Mouse (Mus musculus) kidney, postnatal 10 days (tissue): ENCODE results near the gene Apoh.

ENCODE experiments used
- DNase-seq: peaks from one replicate; pipeline ENCODE4 v3.0.0; 2021; ENCODE audit warnings: mixed read lengths

The Apoh gene

DNA sequence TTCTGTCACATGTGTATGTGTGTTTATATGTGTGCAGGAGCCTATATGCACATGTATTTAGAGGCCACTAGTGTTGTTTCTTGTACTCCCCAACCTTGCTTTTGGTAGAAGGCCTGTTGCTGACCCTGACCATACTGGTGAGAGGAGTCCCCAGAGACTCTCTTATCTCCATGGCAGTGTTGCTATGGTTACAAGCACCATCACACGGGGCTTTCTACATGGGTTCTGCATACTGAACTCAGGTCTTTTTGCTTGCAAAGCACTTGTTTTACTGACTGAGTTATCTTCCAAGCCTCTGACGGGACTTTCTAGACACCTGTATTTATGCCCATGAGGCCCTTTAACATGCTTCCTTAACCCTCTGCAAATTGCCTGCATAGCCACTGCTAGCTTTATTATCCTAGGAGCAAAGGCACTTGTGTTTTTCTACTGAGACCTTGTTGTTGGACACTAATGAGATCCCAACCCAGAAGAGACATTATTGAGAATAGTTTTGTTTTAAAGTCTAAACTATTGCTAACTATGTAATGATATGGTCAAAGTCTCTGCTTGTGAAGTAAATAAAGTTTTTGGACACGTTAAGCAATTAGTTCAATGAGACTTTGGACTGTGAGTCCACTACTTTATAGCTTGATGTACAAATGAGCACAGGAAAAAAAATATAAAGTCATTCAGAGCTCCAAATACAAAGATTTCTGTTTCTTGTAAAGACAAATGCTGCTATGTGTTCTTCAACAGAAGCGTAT is 41.9 kb downstream of the Apoh start:
- no peak for DNase-seq

DNA sequence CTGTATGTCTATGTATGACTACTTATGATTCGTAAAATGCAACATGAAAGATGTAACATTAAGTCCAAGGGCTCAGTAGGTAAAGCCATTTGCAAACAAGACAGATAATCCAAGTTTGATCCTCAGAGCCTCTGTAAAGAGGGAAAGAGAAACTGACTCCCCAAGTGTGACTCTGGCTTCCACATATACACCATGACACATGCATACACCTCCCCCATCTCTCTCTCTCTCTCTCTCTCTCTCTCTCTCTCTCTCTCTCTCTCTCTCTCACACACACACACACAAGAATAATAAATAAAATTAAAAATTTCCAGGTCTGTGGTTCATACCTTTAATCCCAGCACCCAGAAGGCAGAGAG is 42.5 kb downstream of the Apoh start:
- DNase-seq = no peak

DNA sequence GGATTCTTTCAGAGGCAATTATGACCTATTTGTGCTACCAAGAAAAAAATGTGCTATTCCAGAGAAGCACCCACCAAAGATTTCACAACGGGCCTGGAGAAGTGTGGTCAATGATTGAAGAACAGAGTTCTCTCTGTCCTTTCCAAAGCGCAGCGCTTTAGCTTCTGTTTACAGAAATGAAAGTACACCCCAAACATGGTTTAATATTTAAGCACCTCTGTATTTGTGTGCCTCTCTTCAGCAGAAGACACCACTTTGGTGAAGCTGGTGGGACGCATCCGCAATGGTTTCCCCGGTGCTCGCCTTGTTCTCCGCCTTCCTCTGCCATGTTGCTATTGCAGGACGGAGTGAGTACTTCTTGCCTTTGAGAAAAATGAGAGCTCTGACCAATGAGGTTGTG is 51.9 kb downstream of the Apoh start:
- no peak for DNase-seq

DNA sequence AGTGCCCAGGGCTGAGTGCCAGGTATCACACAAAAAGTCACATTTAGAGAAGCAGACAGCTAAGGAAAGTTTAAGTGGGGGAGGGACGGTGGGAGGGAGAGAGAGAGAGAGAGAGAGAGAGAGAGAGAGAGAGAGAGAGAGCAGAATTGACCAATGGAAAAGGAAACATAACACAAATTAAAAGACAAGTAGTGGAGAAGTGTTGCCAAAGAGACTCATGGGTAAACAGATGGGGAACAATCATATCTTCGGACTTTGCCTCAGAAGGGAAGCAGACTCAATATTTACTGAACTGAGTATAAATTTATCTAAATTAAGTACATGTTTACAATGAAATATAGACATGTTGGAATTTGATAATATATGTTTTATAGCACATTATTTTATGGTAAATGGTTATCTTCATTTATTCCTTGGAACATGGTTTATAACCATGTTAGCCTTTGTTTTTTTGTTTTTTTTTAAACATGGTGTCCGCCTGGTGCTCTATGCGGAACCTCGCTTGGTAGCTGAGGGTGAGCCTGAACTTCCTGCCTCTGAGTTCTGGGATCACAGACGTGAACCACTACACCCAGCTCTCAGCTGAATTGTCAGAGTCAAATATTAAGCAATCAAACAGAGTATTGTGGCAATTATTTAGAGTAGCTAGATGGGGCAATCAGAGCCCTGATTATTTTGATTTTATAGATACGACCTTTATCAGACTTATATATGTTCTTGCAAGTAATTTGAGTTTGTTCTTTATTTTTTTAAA is 53.1 kb downstream of the Apoh start:
- DNase-seq = no peak

DNA sequence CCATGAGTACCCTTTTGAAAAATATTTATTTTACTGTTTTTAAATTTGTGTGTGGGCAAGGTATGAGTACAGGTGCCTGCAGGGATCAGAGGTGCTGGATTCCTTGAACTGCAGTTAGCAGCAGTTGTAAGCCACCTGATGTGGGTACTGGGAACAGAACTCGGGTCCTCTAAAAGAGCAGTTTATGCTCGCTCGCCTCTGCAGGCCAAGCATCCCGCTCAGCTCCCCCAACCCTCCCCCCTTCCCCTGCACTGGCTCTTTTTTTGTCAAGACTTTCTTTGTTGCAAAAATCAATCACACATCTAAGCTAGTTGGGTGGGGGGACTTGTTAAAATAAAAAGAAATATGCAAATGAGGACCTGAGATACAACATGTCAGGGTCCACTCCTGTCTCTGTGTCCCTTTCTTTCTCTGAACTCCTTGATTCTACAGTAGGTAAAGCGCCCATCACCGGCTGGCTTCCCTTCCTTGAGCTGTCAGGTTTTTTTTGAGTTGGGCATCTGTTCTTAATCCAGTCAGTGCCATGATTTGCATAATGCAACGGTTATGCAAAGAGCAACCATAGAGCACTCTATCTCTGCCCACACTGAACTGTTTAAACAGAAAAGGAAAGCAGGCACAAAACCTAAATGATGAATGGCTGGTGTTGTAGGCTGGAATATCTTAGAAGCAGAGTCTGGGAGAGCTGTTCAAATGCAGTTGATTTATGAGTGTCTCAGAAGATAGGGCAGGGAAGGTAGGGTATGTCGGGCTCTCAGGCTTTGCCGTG is 66.9 kb downstream of the Apoh start:
- DNase-seq = no peak

DNA sequence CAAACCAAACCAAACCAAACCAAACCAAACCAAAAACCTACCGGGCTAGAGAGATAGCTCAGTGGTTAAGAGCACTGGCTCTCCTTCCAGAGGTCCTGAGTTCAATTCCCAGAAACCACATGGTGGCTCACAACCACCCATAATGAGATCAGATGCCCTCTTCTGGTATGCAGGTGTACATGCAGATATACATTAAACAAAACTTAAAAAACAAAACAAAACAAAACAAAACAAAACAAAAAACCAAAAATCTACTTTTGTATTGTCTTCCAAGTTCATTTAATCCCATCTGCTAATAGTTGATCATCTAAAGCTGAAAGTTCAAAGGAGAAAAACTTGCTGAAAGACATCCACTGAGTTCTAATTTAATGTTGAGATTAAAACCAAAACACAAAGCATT is 73.2 kb downstream of the Apoh start:
- DNase-seq = no peak

DNA sequence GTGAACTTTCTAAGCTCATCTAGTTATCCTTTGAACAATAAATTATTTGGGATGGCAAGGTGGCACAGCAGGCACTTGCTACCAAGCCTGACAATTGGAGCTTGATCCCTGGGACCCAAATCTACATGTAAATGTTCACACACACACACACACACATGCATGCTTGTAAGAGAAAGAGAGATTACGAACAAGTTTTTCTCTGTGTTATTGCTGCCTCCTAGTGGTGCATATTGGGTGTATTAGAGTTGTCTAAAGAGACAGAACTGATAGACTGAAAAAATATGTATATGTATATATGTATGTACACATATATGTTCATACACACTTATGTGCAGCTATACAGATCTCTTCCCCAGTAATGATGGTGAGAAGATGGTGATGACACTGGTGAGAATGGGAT is 75.4 kb downstream of the Apoh start:
- DNase-seq = peak; percentile 24

DNA sequence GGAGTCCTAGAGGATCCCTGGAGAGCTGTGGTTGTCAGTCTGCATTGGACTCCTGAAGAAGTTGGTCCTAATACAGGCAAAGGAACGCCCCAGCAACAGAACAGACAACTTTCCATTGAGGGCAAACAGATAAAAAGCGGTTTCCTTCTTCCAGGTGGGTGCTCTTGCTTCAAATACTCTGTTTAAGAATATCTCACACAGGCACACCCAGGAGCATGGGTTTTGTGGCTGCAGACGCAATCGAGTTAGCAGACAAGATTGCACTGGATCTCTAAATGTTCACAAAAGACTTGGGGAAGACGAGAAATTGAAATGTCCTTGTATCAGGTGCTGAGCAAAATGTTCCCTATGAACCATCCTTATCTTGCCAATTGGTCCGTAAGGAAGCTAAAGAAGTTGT is 76.1 kb downstream of the Apoh start:
- DNase-seq = no peak

DNA sequence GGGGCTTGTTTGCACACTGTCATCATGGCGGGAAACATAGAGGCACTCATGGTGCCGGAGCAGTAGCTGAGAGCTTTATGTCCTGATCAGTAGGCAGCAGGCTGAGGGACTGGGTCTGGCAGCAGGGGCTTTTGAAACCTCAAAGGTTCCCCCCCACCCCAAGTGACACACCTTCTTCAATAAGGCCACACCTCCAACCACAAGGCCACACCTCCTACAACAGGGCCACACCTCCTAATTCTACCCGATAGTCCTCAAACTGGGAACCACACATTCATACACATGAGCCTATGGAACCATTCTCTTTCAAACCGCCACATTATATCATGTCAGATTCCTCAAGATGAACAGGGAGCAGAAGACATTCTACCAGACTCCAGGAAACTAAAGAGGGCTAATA is 77.6 kb downstream of the Apoh start:
- no peak for DNase-seq

DNA sequence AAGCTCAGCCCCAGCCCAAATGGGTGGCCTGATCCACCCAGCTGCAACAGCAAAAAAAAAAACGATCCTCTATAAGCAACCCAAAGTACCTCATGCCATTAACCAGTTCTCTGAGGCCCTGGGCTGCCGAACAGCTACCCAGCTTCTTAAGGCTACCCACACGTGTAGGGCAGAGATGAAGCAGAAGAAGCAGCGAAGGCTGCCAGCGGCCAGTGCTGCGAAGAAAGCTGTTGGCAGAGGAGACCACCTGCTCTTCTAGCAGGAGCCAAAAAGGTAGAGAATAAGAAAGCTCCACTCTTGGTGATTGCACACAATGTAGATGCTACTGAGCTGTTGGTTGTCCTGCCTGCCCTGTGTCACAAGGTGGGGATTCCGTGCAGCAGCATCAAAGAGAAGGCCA is 80.1 kb downstream of the Apoh start:
- DNase-seq = no peak

DNA sequence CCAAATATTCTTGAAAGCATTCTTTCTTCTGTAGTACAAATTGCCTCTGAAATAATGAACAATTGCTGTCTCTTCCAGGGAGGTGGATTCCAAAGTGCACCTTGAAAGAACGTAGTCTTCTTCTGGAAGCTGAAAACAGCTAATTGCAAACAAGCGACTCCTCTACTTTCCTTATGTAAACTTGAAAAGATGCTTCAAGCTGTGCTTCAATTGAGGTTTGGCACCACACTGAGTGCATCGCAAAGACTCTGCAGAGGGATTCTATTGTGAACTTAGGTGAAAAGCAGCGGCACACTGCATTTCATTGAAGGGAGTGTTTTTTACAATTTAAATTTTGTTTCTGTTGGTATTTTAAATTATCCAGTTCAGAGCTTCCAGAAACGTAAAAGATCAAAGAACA is 81.0 kb downstream of the Apoh start:
- no peak for DNase-seq

DNA sequence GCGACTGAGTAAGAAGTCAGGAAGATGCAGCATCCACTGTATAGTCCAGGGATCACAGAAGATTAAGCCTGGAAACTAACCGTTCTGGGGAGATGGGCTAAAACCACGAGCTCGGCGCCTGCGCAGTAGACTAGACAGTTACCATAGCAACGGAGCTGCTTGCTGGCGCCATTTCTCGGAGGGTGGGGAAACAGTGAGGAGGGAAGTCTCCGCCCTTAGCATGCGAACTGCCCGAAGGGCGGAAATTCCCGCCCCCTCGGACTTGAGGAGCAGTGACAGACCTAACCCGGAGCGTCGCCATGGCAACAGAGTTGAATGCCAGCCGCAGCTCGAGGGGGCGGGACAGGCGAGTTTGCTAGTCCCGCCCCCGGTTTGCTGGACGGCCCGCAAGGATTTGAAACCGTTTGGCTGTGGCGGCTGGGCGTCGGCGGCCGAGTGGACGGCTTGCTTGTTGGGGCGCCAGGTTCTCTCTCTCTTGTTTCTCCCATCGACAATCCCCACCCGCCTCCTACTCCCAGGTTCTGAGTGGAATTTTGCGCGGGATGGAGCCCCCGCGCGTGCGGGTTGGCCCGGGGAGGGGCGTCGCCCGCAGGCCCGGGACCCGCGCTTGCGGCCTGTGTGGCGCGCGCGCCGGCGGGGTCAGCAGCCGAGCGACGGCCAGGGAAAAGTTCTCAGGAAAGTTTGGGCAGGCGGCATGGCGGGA is 81.9 kb downstream of the Apoh start, which contains the start of gene Cep112:
Gene Cep112 (plus strand): TSS at position 304 of the 703 bp plus-strand sequence.
- DNase-seq = peak; percentile 99

DNA sequence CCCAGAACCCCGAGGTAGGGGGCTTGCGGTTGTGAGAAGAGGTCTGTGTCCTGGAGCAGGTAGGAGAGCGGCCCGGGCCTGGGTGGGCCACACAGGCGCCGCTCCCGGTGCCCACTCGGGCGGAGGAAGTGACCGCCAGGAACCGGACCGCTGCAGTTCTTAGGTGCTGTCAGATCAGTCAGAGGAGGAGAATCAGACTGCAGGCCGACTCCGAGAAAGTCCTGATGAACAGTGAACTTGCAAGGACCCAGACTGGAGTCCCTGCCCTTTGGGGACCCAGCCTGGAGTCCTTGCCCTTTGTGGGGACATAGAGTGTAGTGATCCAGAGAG is 82.4 kb downstream of the Apoh start:
- DNase-seq = no peak

DNA sequence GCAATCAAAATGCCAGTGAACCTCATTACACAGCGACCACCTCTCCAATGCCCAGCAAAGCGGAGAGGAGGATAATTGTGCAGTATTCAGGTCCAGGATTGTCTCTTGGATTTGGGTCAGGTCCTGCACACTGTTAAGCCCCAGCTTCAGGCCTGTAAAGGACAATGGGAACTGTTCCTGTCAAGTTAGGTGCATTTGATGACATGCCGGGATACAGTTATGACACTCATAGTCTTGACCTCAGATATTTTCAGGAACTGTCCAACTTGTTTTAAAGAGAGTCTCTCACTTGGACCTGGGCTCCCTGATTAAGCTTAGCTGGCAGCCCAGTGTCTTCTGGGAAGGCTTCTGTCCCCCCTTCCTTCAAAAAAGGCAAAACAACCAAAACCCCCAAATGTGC is 82.9 kb downstream of the Apoh start:
- DNase-seq = no peak

DNA sequence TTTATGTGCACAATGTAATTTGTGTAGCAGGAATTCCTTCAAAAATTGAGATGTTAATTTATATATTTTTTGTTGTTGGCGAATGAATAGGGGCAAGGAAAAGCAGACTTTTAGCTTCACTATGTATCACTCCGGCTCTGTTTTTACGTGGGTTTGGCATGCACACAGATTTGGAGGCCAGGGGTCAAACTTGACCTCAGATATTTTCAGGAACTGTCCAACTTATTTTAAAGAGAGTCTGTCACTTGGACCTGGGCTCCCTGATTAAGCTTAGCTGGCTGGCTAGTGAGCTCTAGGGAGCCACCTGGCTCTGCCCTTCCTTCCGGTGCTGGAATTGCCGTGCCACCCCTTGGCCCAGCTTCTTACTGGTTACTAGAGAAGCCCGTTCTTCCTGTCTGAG is 84.0 kb downstream of the Apoh start:
- DNase-seq = peak; percentile 11

DNA sequence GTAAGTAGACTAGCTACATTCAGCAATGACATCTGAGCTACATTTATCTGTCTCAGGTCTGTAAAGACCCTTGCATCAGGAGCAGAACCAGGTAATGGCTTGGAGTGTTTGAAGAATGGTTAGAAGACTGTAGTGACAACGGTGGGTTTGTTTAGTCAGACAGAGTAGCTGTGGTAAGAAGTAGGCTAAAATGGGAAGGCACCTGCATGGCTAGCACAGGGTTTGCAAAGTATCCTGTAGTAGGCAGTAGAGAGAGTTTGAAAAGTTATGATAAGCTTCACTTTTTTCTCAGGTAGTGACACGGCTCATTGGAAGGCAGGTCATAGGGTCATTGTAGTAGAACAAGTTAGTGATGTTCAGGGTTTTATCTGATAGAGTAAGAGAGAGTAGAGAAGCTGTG is 85.9 kb downstream of the Apoh start:
- no peak for DNase-seq

DNA sequence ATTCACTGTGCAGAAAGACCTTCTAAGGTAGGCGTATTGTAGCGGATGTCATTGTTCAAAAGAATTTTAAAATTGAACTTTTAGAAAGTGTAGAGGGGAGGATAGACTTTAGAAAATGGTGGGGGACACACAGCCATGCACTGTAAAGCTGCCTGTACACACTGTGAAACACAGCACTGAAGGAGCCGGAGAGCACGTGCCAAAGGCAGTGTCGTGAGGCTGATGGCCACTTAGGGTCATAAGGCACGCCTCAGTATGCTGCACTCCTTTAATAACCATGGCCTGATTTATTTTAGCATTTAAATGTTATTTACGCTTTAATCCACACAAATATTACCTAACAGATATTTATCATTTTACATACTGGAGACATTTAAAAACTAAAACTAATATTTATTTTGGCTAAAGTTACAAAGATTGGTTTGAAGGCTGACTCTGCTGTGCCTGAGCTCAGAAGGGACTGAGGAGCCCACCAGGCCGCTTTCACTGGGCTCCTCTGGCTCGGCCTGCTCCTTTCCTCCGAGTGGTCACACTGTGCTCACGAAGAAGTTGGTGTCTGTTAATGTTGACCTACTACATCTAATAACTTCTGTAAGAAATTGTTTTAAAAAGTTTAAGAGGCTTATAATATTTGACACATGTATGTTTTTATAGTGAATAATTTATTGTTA is 100.9 kb downstream of the Apoh start:
- peak; percentile 20 for DNase-seq

DNA sequence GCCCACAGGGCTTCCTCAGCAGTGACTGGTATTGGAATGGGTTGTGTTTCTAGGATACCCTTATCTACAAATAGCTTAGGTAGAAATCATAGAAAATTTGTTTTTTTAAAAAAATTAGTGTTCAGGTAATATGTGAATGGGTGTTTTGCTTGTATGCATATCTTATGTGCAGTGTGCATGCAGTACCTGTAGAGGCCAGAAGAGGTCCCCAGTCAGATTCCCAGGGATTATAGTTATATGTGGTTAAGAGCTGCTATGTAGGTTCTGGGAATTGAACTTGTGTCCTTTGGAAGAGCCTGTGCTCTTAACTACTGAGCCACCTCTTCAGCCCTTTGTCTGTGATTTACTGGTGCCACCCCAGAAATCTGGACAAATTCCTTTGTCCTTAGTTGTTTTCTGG is 104.0 kb downstream of the Apoh start:
- DNase-seq = peak; percentile 41

DNA sequence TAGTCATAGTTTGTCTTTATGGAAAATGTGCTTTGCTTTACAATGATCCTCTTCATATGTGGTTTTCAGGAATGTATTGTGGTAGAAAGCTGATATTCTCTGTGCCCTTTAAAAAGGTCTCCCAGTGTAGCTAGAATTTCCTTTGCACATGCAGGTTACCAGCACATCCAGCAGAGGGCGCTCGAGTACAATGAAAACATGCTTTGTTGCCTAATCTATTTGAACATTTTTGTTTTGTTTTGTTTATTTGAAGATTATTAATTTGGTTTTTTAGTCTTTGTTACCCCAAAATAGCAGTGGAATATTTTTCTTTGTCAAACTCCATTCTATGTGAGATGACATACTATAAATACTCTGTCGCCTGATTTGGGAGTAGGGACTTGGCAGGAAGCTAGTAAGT is 106.7 kb downstream of the Apoh start:
- DNase-seq = peak; percentile 82

DNA sequence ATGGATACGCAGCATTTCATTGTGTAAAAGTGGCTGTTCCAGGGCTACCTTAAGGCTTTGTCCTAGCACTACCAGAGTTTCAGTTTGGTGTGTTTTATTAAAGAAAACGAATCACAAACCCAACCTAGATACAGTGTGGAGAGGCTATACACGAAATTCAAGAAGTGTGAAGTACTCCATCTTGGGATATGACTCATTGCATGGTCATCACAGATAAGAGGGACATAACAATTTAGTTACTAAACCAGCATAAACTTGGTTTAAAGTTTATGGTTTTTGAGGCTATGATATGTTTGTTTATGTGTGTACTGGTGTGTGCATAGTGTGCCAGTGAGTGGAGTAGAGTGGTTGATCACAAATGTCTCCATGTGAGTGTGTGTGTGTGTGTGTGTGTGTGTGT is 116.4 kb downstream of the Apoh start:
- DNase-seq = no peak
